Mouse (Mus musculus) limb, embryonic 15.5 days (tissue): ENCODE measurements at regions not wholly inside any gene's neighbourhood (a gene's known extent, or its start where the extent isn't known, plus 50 kb on each side); places are given as distances from the start of the nearest gene placed in this dataset.

Experiments
- ATAC-seq: fragments of 200-750 bp; cut with Nextera tagmentation; 2 replicates; pipeline ENCODE4 v1.8.0; 2017; ENCODE audit warnings: low read depth, moderate TSS enrichment; ENCODE audit not compliant: insufficient number of reproducible peaks, low FRiP score, low TSS enrichment
- H3K27ac ChIP-seq: fragments of 300-500 bp; sonication (generic); 2 replicates; pipeline ENCODE4 v1.5.1; 2015; ENCODE audit warnings: moderate library complexity, mild to moderate bottlenecking, inconsistent platforms
- H3K27me3 ChIP-seq: fragments of 300-500 bp; sonication (generic); 2 replicates; pipeline ENCODE4 v1.6.1; 2015; ENCODE audit warnings: inconsistent platforms
- H3K36me3 ChIP-seq: fragments of 300-500 bp; sonication (generic); 2 replicates; pipeline ENCODE4 v1.6.1; 2015; ENCODE audit warnings: inconsistent platforms
- H3K4me1 ChIP-seq: fragments of 300-500 bp; sonication (generic); 2 replicates; pipeline ENCODE4 v1.6.1; 2015; ENCODE audit warnings: inconsistent platforms
- H3K4me2 ChIP-seq: fragments of 300-500 bp; sonication (generic); 2 replicates; pipeline ENCODE4 v1.6.1; 2015; ENCODE audit warnings: mild to moderate bottlenecking, inconsistent platforms
- H3K4me3 ChIP-seq: fragments of 300-500 bp; sonication (generic); 2 replicates; pipeline ENCODE4 v1.5.1; 2015; ENCODE audit warnings: mild to moderate bottlenecking, inconsistent platforms
- H3K9ac ChIP-seq: fragments of 300-500 bp; sonication (generic); 2 replicates; pipeline ENCODE4 v1.6.1; 2015; ENCODE audit warnings: inconsistent platforms
- H3K9me3 ChIP-seq: fragments of 300-500 bp; sonication (generic); 2 replicates; pipeline ENCODE4 v1.6.1; 2016; ENCODE audit warnings: inconsistent platforms
- WGBS: fragments of 180-500 bp; shearing (Covaris S2); methylation state at CpG from one replicate; pipeline ENCODE4 v1.1.7; 2015; 5-methylcytosine and 5-hydroxymethylcytosine counted together

DNA sequence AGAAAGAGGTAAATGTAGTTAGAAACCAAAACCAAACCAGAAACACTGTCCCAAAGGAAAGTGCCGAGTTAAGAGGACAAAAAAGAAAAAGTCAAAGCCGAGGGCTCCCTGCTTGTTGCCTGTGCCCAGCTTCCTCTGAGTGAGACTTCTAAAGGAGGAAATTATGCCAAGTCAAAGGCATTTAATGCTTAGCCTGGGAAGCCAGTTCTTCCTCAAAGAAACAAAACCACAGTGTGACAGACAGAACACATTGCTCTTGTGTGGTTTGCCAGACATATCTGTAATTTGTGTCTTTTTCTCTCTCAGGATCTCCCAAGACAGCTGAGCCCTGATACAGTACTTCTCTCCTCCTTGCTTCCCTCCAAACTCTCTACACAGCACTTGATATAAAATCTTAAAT, 69.6 kb upstream of the Ifngr1 start:
- 44% methylated on average over 2 of the region's 2 CpGs for WGBS

GRCm38 (mm10) chr10:19525939-19526338, 65.8 kb upstream of the Ifngr1 start:
- Histone ChIP-seq H3K9ac (no peak overlapping the region), H3K4me1 (no peaks in the 10 kb centered on the region), H3K27ac (no peak overlapping the region), H3K9me3 (no peaks in the 10 kb centered on the region), H3K27me3 (no peaks in the 10 kb centered on the region), H3K36me3 (no peaks in the 10 kb centered on the region), H3K4me3 (no peak overlapping the region), H3K4me2 (no peak overlapping the region)
- no peak for ATAC-seq

More for the DNA sequence above, 69.6 kb upstream of the Ifngr1 start:
- Histone ChIP-seq H3K27ac (no peak overlapping the region), H3K4me2 (no peak overlapping the region), H3K27me3 (no peaks in the 10 kb centered on the region), H3K9ac (no peak overlapping the region), H3K4me1 (no peaks in the 10 kb centered on the region), H3K36me3 (no peaks in the 10 kb centered on the region), H3K4me3 (no peak overlapping the region), H3K9me3 (no peaks in the 10 kb centered on the region)
- ATAC-seq, result no peak

- Histone ChIP-seq H3K9ac (no peak overlapping the region), H3K9me3 (no peaks in the 10 kb centered on the region), H3K4me3 (no peak overlapping the region), H3K4me2 (no peak overlapping the region), H3K36me3 (no peaks in the 10 kb centered on the region), H3K27me3 (no peaks in the 10 kb centered on the region), H3K27ac (no peak overlapping the region), H3K4me1 (no peaks in the 10 kb centered on the region)
- whole genome bisulfite sequencing, result 0% methylated on average over 1 of the region's 1 CpGs
- no peak for ATAC-seq
Observed at GRCm38 (mm10) chr10:19526353-19526752, 65.4 kb upstream of the Ifngr1 start.

DNA sequence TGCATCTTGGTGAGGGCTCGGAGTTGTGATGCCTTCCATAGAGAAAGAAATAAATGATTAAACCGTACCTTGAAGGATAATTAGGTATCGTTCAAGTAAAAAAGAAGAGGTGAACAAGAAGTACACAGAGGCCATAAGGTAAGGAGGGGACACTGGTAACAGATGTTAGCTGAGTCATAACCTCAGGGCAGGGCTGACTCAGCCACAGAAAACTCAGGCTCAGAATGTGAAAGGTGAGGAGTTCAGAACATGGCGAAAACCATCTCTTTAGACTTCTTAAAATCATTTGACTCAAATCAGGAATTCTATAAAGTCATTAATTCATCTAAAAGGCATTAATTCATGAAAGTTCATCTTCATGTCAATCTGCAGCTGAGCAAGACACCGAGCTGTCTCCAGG, 62.1 kb upstream of the Ifngr1 start:
- no peak overlapping the region for H3K4me3 ChIP-seq
- no peak overlapping the region for H3K9ac ChIP-seq
- ATAC-seq, result no peak
- H3K4me2 ChIP-seq, result no peak overlapping the region
- no peaks in the 10 kb centered on the region for H3K4me1 ChIP-seq
- H3K27ac ChIP-seq, result no peak overlapping the region
- no peaks in the 10 kb centered on the region for H3K27me3 ChIP-seq
- no peaks in the 10 kb centered on the region for H3K9me3 ChIP-seq
- no peaks in the 10 kb centered on the region for H3K36me3 ChIP-seq
- WGBS, result 86% methylated on average over 5 of the region's 5 CpGs

DNA sequence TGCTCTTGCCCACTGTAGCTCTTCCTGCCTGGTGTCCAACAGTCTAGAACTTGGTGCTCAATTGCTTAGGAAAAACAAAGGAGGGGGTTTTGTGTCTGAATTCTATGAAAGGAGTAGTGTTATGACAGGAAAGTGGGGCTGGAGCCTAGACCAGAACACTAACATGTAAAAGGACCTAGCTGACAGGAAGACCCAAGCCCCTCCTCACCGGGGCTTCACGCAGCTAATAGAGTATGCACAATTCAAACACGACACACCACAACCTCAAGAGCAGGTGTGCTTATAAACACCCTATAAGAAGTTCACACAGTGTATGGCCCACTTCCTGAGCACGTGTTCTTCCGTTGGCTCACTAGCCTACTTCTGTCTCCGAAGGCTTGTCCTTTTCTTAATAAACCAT, 61.7 kb upstream of the Ifngr1 start:
- no peak overlapping the region for H3K9ac ChIP-seq
- ATAC-seq, result no peak
- 77% methylated on average over 6 of the region's 6 CpGs for WGBS
- no peaks in the 10 kb centered on the region for H3K9me3 ChIP-seq
- no peak overlapping the region for H3K4me2 ChIP-seq
- H3K4me1 ChIP-seq, result no peaks in the 10 kb centered on the region
- no peaks in the 10 kb centered on the region for H3K27me3 ChIP-seq
- H3K27ac ChIP-seq, result no peak overlapping the region
- H3K36me3 ChIP-seq, result no peaks in the 10 kb centered on the region
- no peak overlapping the region for H3K4me3 ChIP-seq

GRCm38 (mm10) chr10:19531452-19531851, 60.3 kb upstream of the Ifngr1 start:
- no peak for ATAC-seq
- no peaks in the 10 kb centered on the region for H3K27me3 ChIP-seq
- no peak overlapping the region for H3K4me2 ChIP-seq
- no peaks in the 10 kb centered on the region for H3K9me3 ChIP-seq
- H3K27ac ChIP-seq, result no peak overlapping the region
- WGBS, result 17% methylated on average over 1 of the region's 1 CpGs
- H3K4me3 ChIP-seq, result no peak overlapping the region
- H3K36me3 ChIP-seq, result no peaks in the 10 kb centered on the region
- no peak overlapping the region for H3K9ac ChIP-seq
- H3K4me1 ChIP-seq, result no peaks in the 10 kb centered on the region

DNA sequence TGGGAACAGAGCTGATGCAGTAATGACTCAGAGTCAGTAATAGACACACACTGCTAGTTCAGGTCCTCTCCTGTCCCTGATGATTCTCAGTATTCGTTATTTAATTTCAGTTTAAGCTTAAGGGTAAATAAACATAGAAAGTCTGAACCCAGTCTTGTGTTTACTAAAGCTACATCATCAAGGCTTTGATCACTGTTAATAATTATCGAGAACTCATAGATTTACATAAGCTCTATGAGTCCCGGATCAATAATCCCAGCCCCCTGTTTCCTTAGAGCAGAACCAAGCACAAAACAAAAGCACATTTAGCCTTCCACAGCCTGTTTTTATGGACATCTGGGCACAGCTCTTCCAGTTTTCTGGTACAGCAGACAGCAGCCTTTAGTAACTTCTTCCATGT, 59.0 kb upstream of the Ifngr1 start:
- Histone ChIP-seq H3K4me1 (no peaks in the 10 kb centered on the region), H3K4me3 (no peak overlapping the region), H3K9me3 (no peaks in the 10 kb centered on the region), H3K9ac (no peak overlapping the region), H3K36me3 (no peaks in the 10 kb centered on the region), H3K27me3 (no peaks in the 10 kb centered on the region), H3K4me2 (no peak overlapping the region), H3K27ac (no peak overlapping the region)
- no peak for ATAC-seq
- WGBS, result 81% methylated on average over 3 of the region's 3 CpGs

- Histone ChIP-seq H3K4me2 (no peak overlapping the region), H3K4me1 (no peaks in the 10 kb centered on the region), H3K9ac (no peak overlapping the region), H3K4me3 (no peak overlapping the region), H3K36me3 (no peaks in the 10 kb centered on the region), H3K27ac (no peak overlapping the region), H3K9me3 (no peaks in the 10 kb centered on the region), H3K27me3 (no peaks in the 10 kb centered on the region)
- WGBS, result 51% methylated on average over 1 of the region's 1 CpGs
- no peak for ATAC-seq
Observed at GRCm38 (mm10) chr10:19533846-19534245, 57.9 kb upstream of the Ifngr1 start.
